Mouse (Mus musculus) heart, adult 18-20 months (tissue): ENCODE data around the gene Ccdc126. TPM values are rescaled to one million over a fixed set of nuclear protein-coding genes. Genes with fewer than 3 reads are reported as not detected.
A peak's percentile ranks its signal among the peaks of the same experiment; 100 is the strongest.

Source experiments
- DNase-seq, 2 experiments: peaks; one replicate each; pipeline ENCODE4 v3.0.0; 2021 to 2022; ENCODE audit warnings: mixed read lengths in 1 of 2
- long read RNA-seq, 2 experiments: library from polyadenylated mRNA; stranded (forward); transcript quantifications; one replicate each; pipeline ENCODE4 v2.0.0; 2021
- total RNA-seq, 2 experiments: library from RNA; stranded (reverse); gene quantifications; 2 replicates each; pipeline ENCODE4 v1.2.3; 2021

Gene Ccdc126
- 1 to 10 TPM; 5.2 TPM for total RNA-seq
- long read RNA-seq, experiment 1, transcript Ccdc126-201 (3 exons, 2,351 nt) = major isoform, 8 of 9 reads
- long read RNA-seq, experiment 1, partial matches to known transcripts = 0 of 9 reads
- long read RNA-seq, experiment 1, other reads (novel, unspliced or antisense) = 1 of 9 reads
- long read RNA-seq, experiment 2, partial matches to known transcripts = 0 of 4 reads
- long read RNA-seq, experiment 2, other reads (novel, unspliced or antisense) = 2 of 4 reads

GRCm38 (mm10) chr6:49318966-49319594 is at the start of gene Ccdc126:
TSS of gene Ccdc126 (plus strand) at chr6:49319274.
- peak; percentile 99 for DNase-seq

- DNase-seq = no peak
These were observed 49.2 kb upstream of the Ccdc126 start for GRCm38 (mm10) chr6:49269923-49270322.

- DNase-seq = no peak
These were observed 47.3 kb upstream of the Ccdc126 start for GRCm38 (mm10) chr6:49271815-49272214.

GRCm38 (mm10) chr6:49272863-49273262 is 46.2 kb upstream of the Ccdc126 start:
- no peak for DNase-seq

- no peak for DNase-seq
These were observed 45.1 kb upstream of the Ccdc126 start for GRCm38 (mm10) chr6:49273934-49274333.

GRCm38 (mm10) chr6:49274416-49275091 is 44.5 kb upstream of the Ccdc126 start:
- no peak for DNase-seq

GRCm38 (mm10) chr6:49275296-49275695 is 43.8 kb upstream of the Ccdc126 start:
- DNase-seq = no peak

- no peak for DNase-seq
These were observed 38.1 kb upstream of the Ccdc126 start for GRCm38 (mm10) chr6:49280942-49281341.

- peak; percentile 57 to 79 for DNase-seq
These were observed 37.0 kb upstream of the Ccdc126 start for GRCm38 (mm10) chr6:49282122-49282521.

GRCm38 (mm10) chr6:49298286-49298685 is 20.8 kb upstream of the Ccdc126 start:
- no peak for DNase-seq

- peak in 1 of 2 experiments; percentile 30 for DNase-seq
These were observed 4.3 kb upstream of the Ccdc126 start for GRCm38 (mm10) chr6:49314821-49315220.

GRCm38 (mm10) chr6:49319595-49320315 is 681 bp downstream of the Ccdc126 start:
- no peak for DNase-seq

GRCm38 (mm10) chr6:49321341-49321740 is 2.3 kb downstream of the Ccdc126 start:
- DNase-seq = no peak

- no peak for DNase-seq
These were observed 3.0 kb downstream of the Ccdc126 start for GRCm38 (mm10) chr6:49322056-49322455.

GRCm38 (mm10) chr6:49322986-49323385 is 3.9 kb downstream of the Ccdc126 start:
- DNase-seq = no peak

- no peak for DNase-seq
These were observed 5.5 kb downstream of the Ccdc126 start for GRCm38 (mm10) chr6:49324528-49324927.

GRCm38 (mm10) chr6:49325294-49325693 is 6.2 kb downstream of the Ccdc126 start:
- no peak for DNase-seq

- no peak for DNase-seq
These were observed 7.8 kb downstream of the Ccdc126 start for GRCm38 (mm10) chr6:49326846-49327245.

- DNase-seq = no peak
These were observed 12.4 kb downstream of the Ccdc126 start for GRCm38 (mm10) chr6:49331369-49332059.

- DNase-seq = no peak
These were observed 12.9 kb downstream of the Ccdc126 start for GRCm38 (mm10) chr6:49332060-49332370.

GRCm38 (mm10) chr6:49338566-49338965 is 19.5 kb downstream of the Ccdc126 start:
- DNase-seq = no peak

- no peak for DNase-seq
These were observed 20.1 kb downstream of the Ccdc126 start for GRCm38 (mm10) chr6:49339145-49339544.
